31 mouse cellular contexts compared by ENCODE assay signal in genomic region chr6:53974040-53974439, GRCm38 (mm10). TPM values are rescaled to one million over a fixed set of nuclear protein-coding genes. Genes with fewer than 3 reads are reported as not detected.
A peak's percentile ranks its signal among the peaks of the same experiment; 100 is the strongest.
DNase-seq lines count a peak whose midpoint lies in the region; ATAC-seq lines count a peak whose summit lies in the region.
"Had no signal": no experiment of that assay in that cellular context is flagged by ENCODE, and none has a peak within 500 bp of the region (broad histone marks: within the 10 kb centered on the region; RNA-seq: fewer than 3 reads in every experiment).

No protein-coding gene starts in this region.

- no peaks in the 10 kb centered on the region for H3K36me3 ChIP-seq in lung, embryonic 16.5 days (ENCODE audit: control insufficient read depth, insufficient read depth, low read length)
- H3K36me3 ChIP-seq in midbrain, embryonic 11.5 days (ENCODE audit: control insufficient read depth, insufficient read depth, low read length), result no peaks in the 10 kb centered on the region
- no peaks in the 10 kb centered on the region for H3K36me3 ChIP-seq in midbrain, embryonic 14.5 days (ENCODE audit: control insufficient read depth, insufficient read depth, low read length)
- H3K36me3 ChIP-seq: embryonic facial prominence, embryonic 10.5 days; embryonic facial prominence, embryonic 13.5 days; forebrain, embryonic 12.5 days; forebrain, embryonic 15.5 days; G1E; heart, embryonic 12.5 days; heart, embryonic 15.5 days had no signal

- H3K9ac ChIP-seq in lung, embryonic 16.5 days (ENCODE audit: low read length), result no peak overlapping the region
- no peak overlapping the region for H3K9ac ChIP-seq in midbrain, embryonic 11.5 days (ENCODE audit: low read length)
- H3K9ac ChIP-seq in midbrain, embryonic 14.5 days (replicated peaks; ENCODE audit: low read length), result no peak overlapping the region
- H3K9ac ChIP-seq: embryonic facial prominence, embryonic 13.5 days; forebrain, embryonic 12.5 days; forebrain, embryonic 15.5 days; heart, embryonic 12.5 days; heart, embryonic 15.5 days; hindbrain, embryonic 14.5 days had no signal

- no peak overlapping the region for H3K4me3 ChIP-seq in lung, embryonic 16.5 days (ENCODE audit: low read length)
- H3K4me3 ChIP-seq in midbrain, embryonic 11.5 days (ENCODE audit: low read depth, low read length), result no peak overlapping the region
- H3K4me3 ChIP-seq in midbrain, embryonic 14.5 days (replicated peaks; ENCODE audit: low read depth, low read length), result no peak overlapping the region
- H3K4me3 ChIP-seq: embryonic facial prominence, embryonic 10.5 days; embryonic facial prominence, embryonic 13.5 days; erythroblast, embryonic 14.5 days; forebrain, embryonic 12.5 days; forebrain, embryonic 15.5 days; gastrocnemius, adult 2 months; heart, embryonic 12.5 days; heart, embryonic 15.5 days had no signal

- no peak for ATAC-seq in lung, embryonic 16.5 days (ENCODE audit: low read depth)
- ATAC-seq in midbrain, embryonic 11.5 days (ENCODE audit: low FRiP score), result no peak
- no peak for ATAC-seq in midbrain, embryonic 14.5 days (ENCODE audit: low FRiP score, low TSS enrichment)
- ATAC-seq in frontal cortex, adult (ENCODE audit: low TSS enrichment), result no peak
- ATAC-seq: Patski had no signal

- H3K27me3 ChIP-seq in lung, embryonic 16.5 days (ENCODE audit: control insufficient read depth, insufficient read depth, low read depth, low read length), result no peaks in the 10 kb centered on the region
- H3K27me3 ChIP-seq in midbrain, embryonic 11.5 days (ENCODE audit: control insufficient read depth, insufficient read depth, low read length), result no peaks in the 10 kb centered on the region
- H3K27me3 ChIP-seq in midbrain, embryonic 14.5 days (ENCODE audit: control insufficient read depth, insufficient read depth, low read length), result no peaks in the 10 kb centered on the region
- H3K27me3 ChIP-seq: CH12.LX; forebrain, embryonic 15.5 days; heart, embryonic 12.5 days; heart, embryonic 15.5 days; Patski had no signal

- H3K9me3 ChIP-seq in lung, embryonic 16.5 days (ENCODE audit: control insufficient read depth, low read length), result no peaks in the 10 kb centered on the region
- no peaks in the 10 kb centered on the region for H3K9me3 ChIP-seq in midbrain, embryonic 11.5 days (ENCODE audit: control insufficient read depth, low read length)
- H3K9me3 ChIP-seq in midbrain, embryonic 14.5 days (ENCODE audit: control insufficient read depth, low read length), result no peaks in the 10 kb centered on the region
- H3K9me3 ChIP-seq: embryonic facial prominence, embryonic 10.5 days; embryonic facial prominence, embryonic 13.5 days; forebrain, embryonic 12.5 days; forebrain, embryonic 15.5 days; heart, embryonic 12.5 days; heart, embryonic 15.5 days had no signal

- intact Hi-C loops in heart, postnatal 36 days (cut with DNase I), result loop anchor here (5.0 kb wide), 1 partner anchor 253 kb away; no protein-coding TSS in a partner anchor

- H3K27ac ChIP-seq in lung, embryonic 16.5 days (ENCODE audit: low read length), result peak overlapping the region; percentile 23; the same call in 1 of the 2 replicates
- H3K27ac ChIP-seq in midbrain, embryonic 11.5 days (ENCODE audit: low read depth, low read length), result no peak overlapping the region
- no peak overlapping the region for H3K27ac ChIP-seq in midbrain, embryonic 14.5 days (replicated peaks; ENCODE audit: low read depth, low read length)
- H3K27ac ChIP-seq: embryonic facial prominence, embryonic 10.5 days; embryonic facial prominence, embryonic 13.5 days; forebrain, embryonic 12.5 days; forebrain, embryonic 15.5 days; gastrocnemius, adult 2 months; heart, embryonic 15.5 days; hindbrain, embryonic 14.5 days; hindbrain, postnatal 0 days had no signal

- WGBS in lung, embryonic 16.5 days, result 32% methylated on average over 1 of the region's 1 CpGs
- whole genome bisulfite sequencing in midbrain, embryonic 11.5 days, result 84% methylated on average over 1 of the region's 1 CpGs
- WGBS in midbrain, embryonic 14.5 days, result 90% methylated on average over 1 of the region's 1 CpGs

- DNase-seq in heart, adult 11 months, result peak; percentile 18
- DNase-seq in heart, postnatal 36 days, result no peak
- no peak for DNase-seq in lung, postnatal 36 days
- DNase-seq in midbrain, embryonic 11.5 days (ENCODE audit: low spot score, missing footprints), result peak; percentile 47
- no peak for DNase-seq in midbrain, embryonic 14.5 days
- DNase-seq: adrenal gland, postnatal 10 days; adrenal gland, postnatal 36 days; B cell, adult 2 months; cerebellum, postnatal 36 days; embryo, embryonic 11 days; gastrocnemius, adult 2 months; gastrocnemius, postnatal 14 days; heart, adult 18-20 months; heart, postnatal 10 days had no signal

- no peak overlapping the region for H3K4me2 ChIP-seq in lung, embryonic 16.5 days (ENCODE audit: low read depth, low read length)
- H3K4me2 ChIP-seq in midbrain, embryonic 11.5 days, result no peak overlapping the region
- no peak overlapping the region for H3K4me2 ChIP-seq in midbrain, embryonic 14.5 days (ENCODE audit: low read length)
- H3K4me2 ChIP-seq: embryonic facial prominence, embryonic 13.5 days; forebrain, embryonic 12.5 days; forebrain, embryonic 15.5 days; heart, embryonic 12.5 days; heart, embryonic 15.5 days; hindbrain, embryonic 14.5 days had no signal

- H3K4me1 ChIP-seq in lung, embryonic 16.5 days (replicated peaks; ENCODE audit: control insufficient read depth, insufficient read depth, low read length), result peaks cover 32% of the 10 kb centered on the region
- H3K4me1 ChIP-seq in midbrain, embryonic 11.5 days (ENCODE audit: control insufficient read depth, insufficient read depth, low read length), result no peaks in the 10 kb centered on the region; the same call in 1 of the 2 replicates
- peaks cover 18% of the 10 kb centered on the region for H3K4me1 ChIP-seq in midbrain, embryonic 14.5 days (ENCODE audit: control insufficient read depth, insufficient read depth, low read length)
- H3K4me1 ChIP-seq: embryonic facial prominence, embryonic 13.5 days had no signal

RNA-seq across cellular contexts. Expression of gene Cpvl, which starts 4.4 kb away (rescaled TPM):
- not detected for total RNA-seq in heart, postnatal 36 days (2021)
- 0.10 TPM in 1 of 2 replicates, not detected in the other for polyA plus RNA-seq in lung, embryonic 16.5 days (2015; fragmentation: Nextera tagmentation; extraction: Ambion mirVana)
- polyA plus RNA-seq in midbrain, embryonic 11.5 days (2014; fragmentation: Nextera tagmentation; extraction: Ambion mirVana), result 0.11 TPM in 1 of 2 replicates, not detected in the other
- polyA plus RNA-seq in midbrain, embryonic 14.5 days (2014; fragmentation: Nextera tagmentation; extraction: Ambion mirVana), result 0.18 TPM in 1 of 2 replicates, not detected in the other
- total RNA-seq: adrenal gland, adult 18-20 months; adrenal gland, postnatal 10 days; adrenal gland, postnatal 36 days; CH12.LX; G1E; gastrocnemius, adult 2 months; gastrocnemius, postnatal 14 days; heart, adult 18-20 months; heart, postnatal 10 days; heart, postnatal 4 days; hindbrain, postnatal 0 days had no signal
- polyA plus RNA-seq: cortical plate, adult 2 months; erythroblast, embryonic 14.5 days; forebrain, embryonic 12.5 days; forebrain, embryonic 15.5 days; G1E; heart, embryonic 12.5 days; heart, embryonic 15.5 days; hindbrain, embryonic 14.5 days had no signal

Comparison
In these comparisons a context has a peak if more than half of its experiments do, and no peak if none do; other contexts are left out.
1. DNase-seq: peak in heart, adult 11 months (single experiment) and midbrain, embryonic 11.5 days (single experiment); none in heart, postnatal 36 days (0 of 2), lung, postnatal 36 days (single experiment) and midbrain, embryonic 14.5 days (single experiment).